Mouse (Mus musculus): ENCODE results near the gene Ush1g. TPM values are rescaled to one million over a fixed set of nuclear protein-coding genes. Genes with fewer than 3 reads are reported as not detected.

Ush1g gene
- total and polyA plus RNA-seq, 3 experiments = not detected

DNA sequence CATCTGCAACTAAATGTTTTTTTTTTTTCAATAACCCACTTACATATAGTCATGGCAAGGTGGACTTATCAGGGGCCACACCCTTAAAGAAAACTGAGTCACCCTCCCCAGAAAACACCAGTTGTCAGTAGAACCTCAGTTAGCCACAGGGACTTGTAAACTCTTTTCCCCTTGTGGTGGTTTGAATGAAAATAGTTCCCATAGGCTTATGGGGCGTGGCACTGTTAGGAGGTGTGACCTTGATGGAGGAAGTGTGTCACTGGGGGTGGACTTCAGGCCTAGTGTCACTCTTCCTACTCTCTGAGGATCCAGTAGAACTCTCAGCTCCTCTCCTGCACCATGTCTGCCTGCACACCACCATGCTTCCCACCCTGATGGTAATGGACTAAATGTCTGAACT lies 42.1 kb downstream of the Ush1g start:
- 0 out of 2 replicates have a peak overlapping the region, but pooled peaks have one; percentile 1 for H3K9ac ChIP-seq (ENCODE audit: control insufficient read depth, low read depth, low read length, poor library complexity, severe bottlenecking)
- peaks cover 0 to 20% of the 10 kb centered on the region in 2 experiments; a peak in 2 of 4 replicates for H3K36me3 ChIP-seq (ENCODE audit: control insufficient read depth in 1 of 2, insufficient read depth in 2 of 2, low read length in 2 of 2)
- H3K4me1 ChIP-seq (ENCODE audit: control insufficient read depth in 1 of 2, insufficient read depth in 2 of 2, low read length in 2 of 2) = peaks cover 10 to 26% of the 10 kb centered on the region in 2 experiments
- peak in 1 of 2 experiments; percentile 67; a peak in 1 of 4 replicates for TF ChIP-seq POLR2A (IDR thresholded peaks at IDR 0.05; ENCODE audit: control insufficient read depth in 1 of 2, insufficient read depth in 1 of 2, low read depth in 1 of 2, low read length in 2 of 2, poor library complexity in 1 of 2)
- no peak for TF ChIP-seq E2F4 (IDR thresholded peaks at IDR 0.05; ENCODE audit: borderline replicate concordance, low read depth, low read length)
- TF ChIP-seq TBP (IDR thresholded peaks at IDR 0.05; ENCODE audit: low read depth, low read length) = peak; percentile 82
- peak; percentile 77 for TF ChIP-seq ELF1 (IDR thresholded peaks at IDR 0.05; ENCODE audit: low read depth, low read length)
- 0 out of 4 replicates have a peak, but pooled peaks of 1 of the 2 experiments have one; percentile 36 for TF ChIP-seq EP300 (IDR thresholded peaks at IDR 0.05; ENCODE audit: low read depth in 1 of 2, low read length in 2 of 2)
- peak; percentile 73 for TF ChIP-seq ZNF384 (IDR thresholded peaks at IDR 0.05; ENCODE audit: low read depth, low read length)
- peak; percentile 74; the same call in 1 of the 2 replicates for TF ChIP-seq ETS1 (IDR thresholded peaks at IDR 0.05; ENCODE audit: low read depth, low read length)
- TF ChIP-seq ZC3H11A (IDR thresholded peaks at IDR 0.05; ENCODE audit: low read depth, low read length) = no peak
- no peak for TF ChIP-seq SMC3 (IDR thresholded peaks at IDR 0.05; ENCODE audit: low read depth, low read length)
- no peak for TF ChIP-seq UBTF (IDR thresholded peaks at IDR 0.05; ENCODE audit: borderline replicate concordance, insufficient read depth, low read depth, low read length)
- TF ChIP-seq GATA1 (IDR thresholded peaks at IDR 0.05; ENCODE audit: low read depth, low read length) = peak; percentile 34; the same call in 1 of the 2 replicates
- 0 out of 6 replicates have a peak, but pooled peaks of 2 of the 3 experiments have one; percentile 7 to 9 for TF ChIP-seq CTCF (IDR thresholded peaks at IDR 0.05 in 2 of 3, conservative IDR thresholded peaks at IDR 0.05 in 1 of 3; ENCODE audit: control insufficient read depth in 1 of 3, insufficient read depth in 1 of 3, low read depth in 2 of 3, low read length in 3 of 3, poor library complexity in 1 of 3, severe bottlenecking in 1 of 3)
- TF ChIP-seq HCFC1 (IDR thresholded peaks at IDR 0.05; ENCODE audit: low read depth, low read length) = peak; percentile 71
- TF ChIP-seq CHD2 (IDR thresholded peaks at IDR 0.05; ENCODE audit: low read length) = no peak
- TF ChIP-seq USF2 (IDR thresholded peaks at IDR 0.05; ENCODE audit: borderline replicate concordance in 1 of 2, insufficient read depth in 1 of 2, low read depth in 1 of 2, low read length in 2 of 2) = no peak
- TF ChIP-seq BHLHE40 (IDR thresholded peaks at IDR 0.05; ENCODE audit: borderline replicate concordance, low read depth, low read length) = peak; percentile 36; the same call in 1 of the 2 replicates
- peak; percentile 53; the same call in 1 of the 2 replicates for TF ChIP-seq MXI1 (IDR thresholded peaks at IDR 0.05; ENCODE audit: low read depth, low read length)
- peak; percentile 75 for TF ChIP-seq MYC (IDR thresholded peaks at IDR 0.05; ENCODE audit: low read depth, low read length)
- 0 out of 2 replicates have a peak, but pooled peaks have one; percentile 21 for TF ChIP-seq MAX (IDR thresholded peaks at IDR 0.05; ENCODE audit: low read length)
- TF ChIP-seq ZMIZ1 (IDR thresholded peaks at IDR 0.05; ENCODE audit: low read depth, low read length) = peak; percentile 31; the same call in 1 of the 2 replicates
- no peak for TF ChIP-seq TAL1 (IDR thresholded peaks at IDR 0.05; ENCODE audit: low read length)
- peak; percentile 22; the same call in 1 of the 2 replicates for TF ChIP-seq TCF12 (IDR thresholded peaks at IDR 0.05; ENCODE audit: low read depth, low read length)
- no peak for TF ChIP-seq GABPA (IDR thresholded peaks at IDR 0.05; ENCODE audit: low read depth, low read length)
- peak; percentile 80 for TF ChIP-seq SIN3A (IDR thresholded peaks at IDR 0.05; ENCODE audit: low read length)
- TF ChIP-seq MAZ (IDR thresholded peaks at IDR 0.05; ENCODE audit: low read depth, low read length) = 0 out of 2 replicates have a peak, but pooled peaks have one; percentile 28
- TF ChIP-seq POLR2AphosphoS2 (IDR thresholded peaks at IDR 0.05; ENCODE audit: low read length) = 0 out of 2 replicates have a peak, but pooled peaks have one; percentile 41
- no peaks in the 10 kb centered on the region for H3K27me3 ChIP-seq (ENCODE audit: control insufficient read depth in 1 of 2, insufficient read depth in 2 of 2, low read length in 2 of 2)
- DNase-seq (ENCODE audit: low read depth, low spot score) = peak; percentile 95
- H3K9me3 ChIP-seq (replicated peaks; ENCODE audit: insufficient read depth, low read length) = no peaks in the 10 kb centered on the region
- no peak overlapping the region; a peak in 1 of 4 replicates for H3K4me3 ChIP-seq (ENCODE audit: control insufficient read depth in 1 of 2, insufficient read depth in 1 of 2, low read depth in 2 of 2, low read length in 2 of 2)
- peak overlapping the region; percentile 8; the same call in 1 of the 2 replicates for H3K27ac ChIP-seq (ENCODE audit: control insufficient read depth, low read depth, low read length)
- peaks cover 6% of the 10 kb centered on the region; the same call in 1 of the 2 replicates for H3K79me2 ChIP-seq (ENCODE audit: control insufficient read depth, insufficient read depth, low read length, poor library complexity)

All from MEL (cell line).